Mouse (Mus musculus) CH12.LX (cell line): ENCODE measurements around the gene Ncam2.

Experiments
- CTCF ChIP-seq, 2 experiments: IDR thresholded peaks in 1 of 2; conservative IDR thresholded peaks in 1 of 2; 2 replicates each; pipeline ENCODE4 v1.5.1; 2011 to 2012; ENCODE audit warnings: low read depth in 2 of 2, low read length in 2 of 2, improper control_type of control experiment in 1 of 2, inconsistent platforms in 1 of 2, mild to moderate bottlenecking in 1 of 2, moderate library complexity in 1 of 2
- EP300 ChIP-seq: IDR thresholded peaks from 2 replicates; pipeline ENCODE4 v1.6.1; 2011; ENCODE audit warnings: low read length, improper control_type of control experiment
- JUND ChIP-seq: conservative IDR thresholded peaks from 2 replicates; pipeline ENCODE4 v1.6.1; 2011; ENCODE audit warnings: low read depth, low read length, improper control_type of control experiment
- MAZ ChIP-seq: IDR thresholded peaks from 2 replicates; pipeline ENCODE4 v1.6.1; 2012; ENCODE audit warnings: low read depth, mild to moderate bottlenecking, inconsistent platforms, low read length, improper control_type of control experiment, moderate library complexity
- POLR2A ChIP-seq: IDR thresholded peaks from 2 replicates; pipeline ENCODE4 v1.6.1; 2011; ENCODE audit warnings: low read depth, mild to moderate bottlenecking, improper control_type of control experiment, low read length

DNA sequence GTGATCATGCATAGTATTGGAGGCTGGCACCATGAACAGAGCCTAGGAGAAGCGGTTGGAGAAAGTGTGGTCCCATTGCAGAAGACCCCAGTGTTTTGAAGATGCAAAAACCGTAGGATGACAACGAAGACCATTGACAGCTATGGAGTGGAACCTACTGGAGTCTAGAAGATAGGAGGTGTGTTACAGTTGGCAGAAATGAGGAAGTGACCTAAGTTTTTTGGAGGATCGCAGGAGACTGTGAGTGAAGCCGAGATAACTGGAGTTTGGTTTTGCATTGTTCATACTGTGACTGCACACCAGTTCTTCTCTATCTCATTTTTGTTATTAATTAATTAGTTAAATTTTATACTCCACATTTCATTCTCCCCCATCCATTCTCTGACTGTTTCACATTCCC lies 250.4 kb downstream of the Ncam2 start:
- no peak for TF ChIP-seq MAZ
- no peak for TF ChIP-seq JUND
- TF ChIP-seq POLR2A: no peak
- TF ChIP-seq EP300: no peak
- no peak for TF ChIP-seq CTCF (conservative IDR thresholded peaks at IDR 0.05 in 1 of 2, IDR thresholded peaks at IDR 0.05 in 1 of 2; ENCODE audit: low read depth in 2 of 2, low read length in 2 of 2)
